Mouse (Mus musculus): ENCODE results near the gene Glo1. TPM values are rescaled to one million over a fixed set of nuclear protein-coding genes. Genes with fewer than 3 reads are reported as not detected.
A peak's percentile ranks its signal among the peaks of the same experiment; 100 is the strongest.

The Glo1 gene
- polyA plus RNA-seq, 1 experiment from 2014 or later: 172 TPM

- H3K36me3 ChIP-seq (ENCODE audit: control insufficient read depth, insufficient read depth, low read length): no peaks in the 10 kb centered on the region
- no peaks in the 10 kb centered on the region for H3K9me3 ChIP-seq (ENCODE audit: control insufficient read depth, low read length)
- peak within 1 kb of the TSS; percentile 71 for H3K4me2 ChIP-seq (ENCODE audit: low read length)
- peak within 1 kb of the TSS; percentile 76 for H3K4me3 ChIP-seq (ENCODE audit: low read length)
- H3K27me3 ChIP-seq (replicated peaks; ENCODE audit: control insufficient read depth, insufficient read depth, low read length): no peaks in the 10 kb centered on the region
- H3K4me1 ChIP-seq (ENCODE audit: control insufficient read depth, insufficient read depth, low read depth, low read length): peaks cover 17% of the 10 kb centered on the region
- whole genome bisulfite sequencing: under 1% methylated on average over 68 of the region's 94 CpGs
- ATAC-seq: peak; percentile 93
- peak within 1 kb of the TSS; percentile 86 for H3K9ac ChIP-seq (ENCODE audit: low read depth, low read length)
- H3K27ac ChIP-seq (ENCODE audit: low read depth, low read length): peak within 1 kb of the TSS; percentile 93
Observed at GRCm38 (mm10) chr17:30575941-30576773, 50.5 kb downstream of the Glo1 start, which contains the start of gene Btbd9. Btbd9 (minus strand) TSS chr17:30576488.

GRCm38 (mm10) chr17:30575121-30575904 lies 51.4 kb downstream of the Glo1 start:
- H3K4me2 ChIP-seq (ENCODE audit: low read length): peak overlapping the region; percentile 71
- no peaks in the 10 kb centered on the region for H3K9me3 ChIP-seq (ENCODE audit: control insufficient read depth, low read length)
- 5% methylated on average over 35 of the region's 35 CpGs for WGBS
- H3K27me3 ChIP-seq (replicated peaks; ENCODE audit: control insufficient read depth, insufficient read depth, low read length): no peaks in the 10 kb centered on the region
- no peaks in the 10 kb centered on the region for H3K36me3 ChIP-seq (ENCODE audit: control insufficient read depth, insufficient read depth, low read length)
- peak overlapping the region; percentile 93 for H3K27ac ChIP-seq (ENCODE audit: low read depth, low read length)
- peak; percentile 26; the same call in 1 of the 2 replicates for ATAC-seq
- H3K9ac ChIP-seq (ENCODE audit: low read depth, low read length): peak overlapping the region; percentile 86
- peaks cover 17% of the 10 kb centered on the region for H3K4me1 ChIP-seq (ENCODE audit: control insufficient read depth, insufficient read depth, low read depth, low read length)
- H3K4me3 ChIP-seq (ENCODE audit: low read length): peak overlapping the region; percentile 76

GRCm38 (mm10) chr17:30574783-30575075 lies 51.9 kb downstream of the Glo1 start:
- Histone ChIP-seq H3K4me1 (ENCODE audit: control insufficient read depth, insufficient read depth, low read depth, low read length) (peaks cover 17% of the 10 kb centered on the region), H3K4me3 (ENCODE audit: low read length) (peak overlapping the region; percentile 76), H3K9me3 (ENCODE audit: control insufficient read depth, low read length) (no peaks in the 10 kb centered on the region), H3K9ac (ENCODE audit: low read depth, low read length) (no peak overlapping the region; the same call in 1 of the 2 replicates), H3K36me3 (ENCODE audit: control insufficient read depth, insufficient read depth, low read length) (no peaks in the 10 kb centered on the region), H3K27me3 (replicated peaks; ENCODE audit: control insufficient read depth, insufficient read depth, low read length) (no peaks in the 10 kb centered on the region), H3K4me2 (ENCODE audit: low read length) (peak overlapping the region; percentile 71), H3K27ac (ENCODE audit: low read depth, low read length) (no peak overlapping the region)
- no peak for ATAC-seq
- WGBS: 75% methylated on average over 8 of the region's 8 CpGs

GRCm38 (mm10) chr17:30573990-30574782 lies 52.5 kb downstream of the Glo1 start:
- Histone ChIP-seq H3K9ac (ENCODE audit: low read depth, low read length) (no peak overlapping the region), H3K4me3 (ENCODE audit: low read length) (no peak overlapping the region)

GRCm38 (mm10) chr17:30570971-30571370 lies 55.7 kb downstream of the Glo1 start:
- no peak overlapping the region for H3K27ac ChIP-seq (ENCODE audit: low read depth, low read length)
- H3K9ac ChIP-seq (ENCODE audit: low read depth, low read length): no peak overlapping the region
- WGBS: 78% methylated on average over 3 of the region's 3 CpGs
- H3K9me3 ChIP-seq (ENCODE audit: control insufficient read depth, low read length): no peaks in the 10 kb centered on the region
- no peaks in the 10 kb centered on the region for H3K27me3 ChIP-seq (replicated peaks; ENCODE audit: control insufficient read depth, insufficient read depth, low read length)
- no peaks in the 10 kb centered on the region for H3K36me3 ChIP-seq (ENCODE audit: control insufficient read depth, insufficient read depth, low read length)
- H3K4me3 ChIP-seq (ENCODE audit: low read length): no peak overlapping the region
- no peak overlapping the region for H3K4me2 ChIP-seq (ENCODE audit: low read length)
- no peak for ATAC-seq
- H3K4me1 ChIP-seq (ENCODE audit: control insufficient read depth, insufficient read depth, low read depth, low read length): peaks cover 12% of the 10 kb centered on the region

More at GRCm38 (mm10) chr17:30573990-30574782, 52.5 kb downstream of the Glo1 start:
- H3K27me3 ChIP-seq (replicated peaks; ENCODE audit: control insufficient read depth, insufficient read depth, low read length): no peaks in the 10 kb centered on the region
- H3K9me3 ChIP-seq (ENCODE audit: control insufficient read depth, low read length): no peaks in the 10 kb centered on the region
- peaks cover 17% of the 10 kb centered on the region for H3K4me1 ChIP-seq (ENCODE audit: control insufficient read depth, insufficient read depth, low read depth, low read length)
- H3K27ac ChIP-seq (ENCODE audit: low read depth, low read length): no peak overlapping the region
- H3K4me2 ChIP-seq (ENCODE audit: low read length): peak overlapping the region; percentile 71
- no peaks in the 10 kb centered on the region for H3K36me3 ChIP-seq (ENCODE audit: control insufficient read depth, insufficient read depth, low read length)
- WGBS: 69% methylated on average over 8 of the region's 8 CpGs
- no peak for ATAC-seq

- Histone ChIP-seq H3K27ac (ENCODE audit: low read depth, low read length) (no peak overlapping the region), H3K4me3 (ENCODE audit: low read length) (no peak overlapping the region), H3K9me3 (ENCODE audit: control insufficient read depth, low read length) (no peaks in the 10 kb centered on the region), H3K27me3 (replicated peaks; ENCODE audit: control insufficient read depth, insufficient read depth, low read length) (no peaks in the 10 kb centered on the region), H3K9ac (ENCODE audit: low read depth, low read length) (no peak overlapping the region), H3K4me2 (ENCODE audit: low read length) (no peak overlapping the region), H3K4me1 (ENCODE audit: control insufficient read depth, insufficient read depth, low read depth, low read length) (peaks cover 12% of the 10 kb centered on the region), H3K36me3 (ENCODE audit: control insufficient read depth, insufficient read depth, low read length) (no peaks in the 10 kb centered on the region)
- 54% methylated on average over 8 of the region's 8 CpGs for WGBS
- no peak for ATAC-seq
Observed at GRCm38 (mm10) chr17:30570173-30570572, 56.5 kb downstream of the Glo1 start.

- H3K9ac ChIP-seq (ENCODE audit: low read depth, low read length): no peak overlapping the region
- no peak overlapping the region for H3K4me2 ChIP-seq (ENCODE audit: low read length)
- no peak overlapping the region for H3K27ac ChIP-seq (ENCODE audit: low read depth, low read length)
- no peak overlapping the region for H3K4me3 ChIP-seq (ENCODE audit: low read length)
- no peaks in the 10 kb centered on the region for H3K9me3 ChIP-seq (ENCODE audit: control insufficient read depth, low read length)
- H3K4me1 ChIP-seq (ENCODE audit: control insufficient read depth, insufficient read depth, low read depth, low read length): no peaks in the 10 kb centered on the region
- no peaks in the 10 kb centered on the region for H3K27me3 ChIP-seq (replicated peaks; ENCODE audit: control insufficient read depth, insufficient read depth, low read length)
- no peaks in the 10 kb centered on the region for H3K36me3 ChIP-seq (ENCODE audit: control insufficient read depth, insufficient read depth, low read length)
- no peak for ATAC-seq
Observed at GRCm38 (mm10) chr17:30568473-30568872, 58.2 kb downstream of the Glo1 start.

GRCm38 (mm10) chr17:30564971-30565370 lies 61.7 kb downstream of the Glo1 start:
- no peak for ATAC-seq
- Histone ChIP-seq H3K4me1 (ENCODE audit: control insufficient read depth, insufficient read depth, low read depth, low read length) (no peaks in the 10 kb centered on the region), H3K4me2 (ENCODE audit: low read length) (no peak overlapping the region), H3K36me3 (ENCODE audit: control insufficient read depth, insufficient read depth, low read length) (no peaks in the 10 kb centered on the region), H3K27me3 (replicated peaks; ENCODE audit: control insufficient read depth, insufficient read depth, low read length) (no peaks in the 10 kb centered on the region), H3K9ac (ENCODE audit: low read depth, low read length) (no peak overlapping the region), H3K4me3 (ENCODE audit: low read length) (no peak overlapping the region), H3K27ac (ENCODE audit: low read depth, low read length) (no peak overlapping the region), H3K9me3 (ENCODE audit: control insufficient read depth, low read length) (no peaks in the 10 kb centered on the region)
- 70% methylated on average over 7 of the region's 7 CpGs for whole genome bisulfite sequencing
